Mouse (Mus musculus): ENCODE measurements around the gene Isyna1.
"Not testable (repeated sequence)": the region's sequence is repeated elsewhere in the genome, so short reads cannot be mapped to it uniquely, and the experiment has no call there.

Isyna1 gene

GRCm38 (mm10) chr8:70574915-70575314, 19.3 kb upstream of the Isyna1 start:
- DNase-seq (ENCODE audit: low read depth, low spot score) = no peak

- DNase-seq (ENCODE audit: low read depth, low spot score) = no peak
Observed at GRCm38 (mm10) chr8:70577207-70577606, 17.0 kb upstream of the Isyna1 start.

GRCm38 (mm10) chr8:70583476-70584387, 10.4 kb upstream of the Isyna1 start:
- no peak for DNase-seq (ENCODE audit: low read depth, low spot score)

- DNase-seq (ENCODE audit: low read depth, low spot score) = no peak
Observed at GRCm38 (mm10) chr8:70584606-70585257, 9.4 kb upstream of the Isyna1 start.

DNA sequence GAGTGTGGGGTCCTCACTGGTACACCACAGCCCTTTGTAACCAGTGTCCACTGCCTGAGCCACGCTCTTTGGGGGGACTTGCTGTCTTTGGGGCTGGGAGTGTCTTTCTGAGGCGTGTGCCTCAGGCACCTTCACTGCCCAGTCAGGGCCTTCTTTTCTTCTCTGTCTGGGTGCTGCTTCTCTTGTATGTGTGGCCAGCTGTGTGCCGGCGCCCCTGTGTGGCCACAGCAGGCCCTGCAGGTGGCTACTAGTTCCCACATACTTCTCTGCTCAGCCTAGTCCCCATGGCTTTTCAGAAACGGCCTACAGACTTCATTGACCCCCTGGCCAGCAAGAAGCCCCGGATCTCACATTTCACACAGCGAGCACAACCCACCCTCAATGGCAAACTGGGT, 8.9 kb upstream of the Isyna1 start:
- DNase-seq (ENCODE audit: low read depth, low spot score) = no peak

GRCm38 (mm10) chr8:70587955-70588354, 6.2 kb upstream of the Isyna1 start:
- not testable (repeated sequence) for DNase-seq (ENCODE audit: low read depth, low spot score)

GRCm38 (mm10) chr8:70591569-70591968, 2.6 kb upstream of the Isyna1 start:
- no peak for DNase-seq (ENCODE audit: low read depth, low spot score)

DNA sequence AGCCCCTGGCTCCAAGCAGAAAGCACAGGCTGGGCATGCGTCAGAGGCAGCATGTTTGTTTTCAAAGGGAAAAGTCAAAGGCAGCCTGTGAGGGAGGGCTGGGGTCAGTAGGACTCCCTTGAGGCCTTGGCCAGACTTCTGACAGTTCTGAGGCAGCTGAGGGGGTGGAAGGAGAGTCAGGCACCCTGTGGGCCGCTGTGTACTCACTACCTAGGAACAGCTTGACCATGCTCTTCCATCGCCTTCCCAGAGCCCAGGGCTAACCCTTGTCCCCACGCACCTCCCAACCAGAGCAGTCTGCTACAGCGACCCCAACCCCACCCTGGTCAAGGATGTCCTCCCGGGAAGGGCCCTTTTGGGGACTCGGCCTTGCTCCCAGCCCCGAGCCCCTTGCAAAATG, 1.0 kb upstream of the Isyna1 start:
- DNase-seq (ENCODE audit: low read depth, low spot score) = no peak

DNA sequence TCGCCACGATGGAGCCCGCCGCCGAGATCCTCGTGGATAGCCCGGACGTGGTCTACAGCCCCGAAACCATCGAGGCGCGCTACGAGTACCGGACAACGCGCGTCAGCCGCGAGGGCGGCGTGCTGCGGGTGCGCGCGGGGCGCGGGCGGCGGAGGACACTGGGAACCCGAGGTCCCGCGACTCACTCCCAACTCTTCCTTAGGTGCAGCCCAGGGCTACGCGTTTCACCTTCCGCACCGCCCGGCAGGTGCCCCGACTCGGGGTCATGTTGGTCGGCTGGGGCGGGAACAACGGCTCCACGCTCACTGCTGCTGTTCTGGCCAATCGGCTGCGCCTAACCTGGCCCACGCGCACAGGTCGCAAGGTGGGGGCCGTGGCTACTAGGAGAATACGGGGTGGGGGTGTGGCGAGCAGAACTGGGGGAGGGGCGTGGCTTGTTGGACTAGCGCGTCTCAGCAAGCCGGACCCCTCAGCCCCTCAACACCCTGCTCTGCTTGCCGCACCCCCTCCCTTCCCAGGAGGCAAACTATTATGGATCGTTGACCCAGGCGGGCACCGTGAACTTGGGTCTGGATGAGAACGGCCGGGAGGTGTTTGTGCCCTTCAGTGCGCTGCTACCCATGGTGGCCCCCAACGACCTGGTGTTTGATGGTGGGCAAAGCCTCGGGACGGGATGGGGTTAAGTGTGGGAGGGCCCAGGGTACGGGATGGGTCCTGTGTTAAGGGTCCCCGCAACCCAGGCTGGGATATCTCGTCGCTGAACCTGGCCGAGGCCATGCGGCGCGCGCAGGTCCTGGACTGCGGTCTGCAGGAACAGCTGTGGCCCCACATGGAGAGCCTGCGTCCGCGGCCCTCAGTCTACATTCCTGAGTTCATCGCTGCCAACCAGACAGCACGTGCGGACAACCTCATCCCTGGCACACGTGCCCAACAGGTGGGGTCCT, 720 bp downstream of the Isyna1 start:
- DNase-seq (ENCODE audit: low read depth, low spot score) = no peak

GRCm38 (mm10) chr8:70595811-70596210, 1.6 kb downstream of the Isyna1 start:
- no peak for DNase-seq (ENCODE audit: low read depth, low spot score)

- no peak for DNase-seq (ENCODE audit: low read depth, low spot score)
Observed at GRCm38 (mm10) chr8:70596216-70596615, 2.0 kb downstream of the Isyna1 start.

- no peak for DNase-seq (ENCODE audit: low read depth, low spot score)
Observed at GRCm38 (mm10) chr8:70596775-70597416, 2.7 kb downstream of the Isyna1 start.

GRCm38 (mm10) chr8:70597417-70598272, 3.5 kb downstream of the Isyna1 start:
- DNase-seq (ENCODE audit: low read depth, low spot score) = no peak

DNA sequence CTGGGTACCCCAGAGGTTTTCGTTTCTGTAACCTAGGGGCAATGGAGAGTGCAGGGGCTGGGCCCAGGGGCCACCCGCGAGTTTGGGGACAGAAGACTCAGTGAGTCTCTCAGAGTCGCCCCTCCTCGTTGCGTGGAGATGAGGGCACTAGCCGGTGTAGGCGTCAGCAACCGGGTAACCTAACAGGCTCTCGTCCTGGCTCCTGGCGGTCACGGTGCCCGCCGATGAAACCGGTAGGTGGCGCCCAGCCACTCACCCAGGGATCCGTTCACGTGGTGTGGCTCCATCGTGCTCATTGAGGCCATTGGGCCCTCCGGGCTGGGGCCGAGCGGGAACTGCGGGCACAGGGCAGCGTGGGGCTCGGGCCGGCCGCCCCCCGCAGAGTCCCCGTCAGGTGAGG, 4.1 kb downstream of the Isyna1 start:
- no peak for DNase-seq (ENCODE audit: low read depth, low spot score)

GRCm38 (mm10) chr8:70598722-70599121, 4.5 kb downstream of the Isyna1 start:
- DNase-seq (ENCODE audit: low read depth, low spot score) = no peak

- no peak for DNase-seq (ENCODE audit: low read depth, low spot score)
Observed at GRCm38 (mm10) chr8:70599507-70600290, 5.5 kb downstream of the Isyna1 start.

DNA sequence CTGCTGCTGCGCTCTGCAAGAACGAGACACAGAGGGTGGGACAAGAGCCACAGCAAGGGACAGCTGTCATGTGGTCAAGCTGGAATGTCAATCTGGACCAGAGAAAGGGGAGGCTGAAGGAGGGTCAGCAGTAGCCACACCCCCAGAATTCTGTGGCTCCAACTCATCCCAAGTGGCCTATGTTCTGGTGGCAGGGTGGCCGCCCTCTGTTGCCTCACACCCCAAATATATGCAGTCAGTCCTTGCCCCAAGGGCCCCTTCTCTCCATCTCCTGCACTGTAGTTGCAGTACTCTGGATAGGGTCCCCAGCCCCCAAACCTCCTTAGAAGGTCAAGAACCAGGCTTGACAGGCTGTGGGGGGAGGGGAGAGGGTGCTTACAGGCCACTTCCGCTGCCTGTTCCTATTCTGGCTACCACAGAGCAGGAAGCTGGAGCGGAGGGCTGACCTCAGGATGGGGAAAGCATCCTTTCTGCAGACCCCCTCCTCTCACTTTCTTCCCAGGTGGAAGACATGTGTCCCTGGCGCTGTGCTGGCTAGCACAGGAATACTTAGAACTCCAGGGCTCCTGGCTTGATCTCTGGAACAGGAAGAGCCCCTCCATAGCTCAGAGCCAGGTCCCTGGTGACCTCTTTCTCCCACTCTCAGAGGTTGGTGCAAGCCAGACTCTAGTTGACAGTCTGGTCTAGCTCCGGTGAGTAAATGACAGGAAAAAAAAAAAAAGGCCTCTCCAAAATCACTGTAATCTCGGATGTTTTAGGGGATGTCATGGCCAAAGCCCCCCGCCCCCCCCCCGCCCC, 6.5 kb downstream of the Isyna1 start:
- no peak for DNase-seq (ENCODE audit: low read depth, low spot score)

GRCm38 (mm10) chr8:70601271-70601649, 7.1 kb downstream of the Isyna1 start:
- peak; percentile 64 for DNase-seq (ENCODE audit: low read depth, low spot score)

Data from c-Kit-negative CD71-positive TER-119-positive erythroid progenitor cells, embryonic 14.5 days (primary cell).